Mouse (Mus musculus) forebrain, embryonic 14.5 days (tissue): Measurements from ENCODE around the gene Dynlrb1. TPM values are rescaled to one million over a fixed set of nuclear protein-coding genes. Genes with fewer than 3 reads are reported as not detected.

Source experiments
- ATAC-seq: fragments of 200-750 bp; cut with Nextera tagmentation; 2 replicates; pipeline ENCODE4 v1.8.0; 2017; ENCODE audit warnings: mild to moderate bottlenecking, moderate library complexity
- DNase-seq: peaks from one replicate; pipeline ENCODE4 v3.0.0-alpha.2; 2015; ENCODE audit warnings: low spot score
- H3K27ac ChIP-seq: fragments of 300-500 bp; sonication (generic); 2 replicates; pipeline ENCODE4 v1.5.1; 2014; ENCODE audit warnings: low read depth, mild to moderate bottlenecking, control low read depth, low read length, moderate library complexity
- H3K27me3 ChIP-seq: fragments of 300-500 bp; sonication (generic); replicated peaks from 2 replicates; pipeline ENCODE4 v1.6.1; 2014; ENCODE audit warnings: low read length, control low read depth, mixed read lengths; ENCODE audit not compliant: control insufficient read depth, insufficient read depth
- H3K36me3 ChIP-seq: fragments of 300-500 bp; sonication (generic); 2 replicates; pipeline ENCODE4 v1.6.1; 2014; ENCODE audit warnings: low read length, control low read depth; ENCODE audit not compliant: control insufficient read depth, insufficient read depth
- H3K4me1 ChIP-seq: fragments of 300-500 bp; sonication (generic); 2 replicates; pipeline ENCODE4 v1.6.1; 2014; ENCODE audit warnings: antibody characterized with exemption, low read length, control low read depth; ENCODE audit not compliant: control insufficient read depth, insufficient read depth
- H3K4me2 ChIP-seq: fragments of 300-500 bp; sonication (generic); 2 replicates; pipeline ENCODE4 v1.6.1; 2014; ENCODE audit warnings: mild to moderate bottlenecking, control low read depth, low read length
- H3K4me3 ChIP-seq: fragments of 300-500 bp; sonication (generic); 2 replicates; pipeline ENCODE4 v1.5.1; 2014; ENCODE audit warnings: low read depth, low read length, control low read depth
- H3K9ac ChIP-seq: fragments of 300-500 bp; sonication (generic); 2 replicates; pipeline ENCODE4 v1.6.1; 2014; ENCODE audit warnings: mild to moderate bottlenecking, low read length, control low read depth, moderate library complexity
- H3K9me3 ChIP-seq: fragments of 300-500 bp; sonication (generic); replicated peaks from 2 replicates; pipeline ENCODE4 v1.6.1; 2016; ENCODE audit warnings: low read length, control low read depth, mixed read lengths; ENCODE audit not compliant: control insufficient read depth
- WGBS: fragments of 180-500 bp; shearing (Covaris S2); extraction: QIAGEN DNeasy Blood & Tissue Kit; methylation state at CpG from one replicate; pipeline ENCODE4 v1.1.7; 2014; 5-methylcytosine and 5-hydroxymethylcytosine counted together
- polyA plus RNA-seq: library from polyadenylated mRNA; unstranded; fragments of >200 nt; fragmentation: Nextera tagmentation; extraction: Ambion mirVana; gene quantifications from 2 replicates; pipeline ENCODE4 v1.2.1, GENCODE M21; 2014

The Dynlrb1 gene
- polyA plus RNA-seq, 1 experiment from 2014 or later, result 966 TPM

- H3K9ac ChIP-seq, result no peak overlapping the region
- DNase-seq (no peak), ATAC-seq (no peak)
- no peaks in the 10 kb centered on the region for H3K9me3 ChIP-seq
- no peak overlapping the region for H3K4me2 ChIP-seq
- no peaks in the 10 kb centered on the region for H3K4me1 ChIP-seq
- no peak overlapping the region for H3K27ac ChIP-seq
- H3K36me3 ChIP-seq, result peaks cover 79% of the 10 kb centered on the region
- WGBS, result 97% methylated on average over 1 of the region's 1 CpGs
- no peak overlapping the region for H3K4me3 ChIP-seq
- no peaks in the 10 kb centered on the region for H3K27me3 ChIP-seq
Measured at GRCm38 (mm10) chr2:155248206-155248605, 11.9 kb downstream of the Dynlrb1 start.

DNA sequence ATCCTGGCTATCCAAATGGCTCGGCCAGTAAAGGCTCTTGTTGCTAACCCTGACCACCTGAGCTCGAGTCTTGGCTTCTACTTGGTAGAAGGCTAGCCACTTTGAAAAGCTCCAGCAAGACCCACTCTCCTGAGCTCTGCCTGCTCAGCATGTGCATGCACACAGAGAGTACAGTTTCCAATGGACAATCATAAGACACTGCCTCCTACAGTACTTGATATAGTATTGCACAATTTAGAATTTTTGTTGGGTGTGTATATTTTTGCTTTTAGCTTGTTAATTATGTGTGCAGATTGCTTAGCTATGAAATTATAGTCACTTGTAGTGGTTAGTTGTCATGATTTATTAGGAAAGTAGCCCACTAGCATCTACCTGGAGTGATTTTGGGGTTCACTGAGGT, 12.4 kb downstream of the Dynlrb1 start:
- DNase-seq (no peak), ATAC-seq (no peak)
- H3K4me3 ChIP-seq, result no peak overlapping the region

GRCm38 (mm10) chr2:155249588-155249987, 13.3 kb downstream of the Dynlrb1 start:
- Histone ChIP-seq H3K4me3 (no peak overlapping the region), H3K36me3 (peaks cover 65% of the 10 kb centered on the region), H3K27me3 (no peaks in the 10 kb centered on the region), H3K9ac (no peak overlapping the region), H3K4me1 (no peaks in the 10 kb centered on the region), H3K9me3 (no peaks in the 10 kb centered on the region), H3K27ac (no peak overlapping the region), H3K4me2 (no peak overlapping the region)
- no peak for ATAC-seq
- DNase-seq, result no peak
- 97% methylated on average over 5 of the region's 5 CpGs for WGBS

More for the DNA sequence above, 12.4 kb downstream of the Dynlrb1 start:
- Histone ChIP-seq H3K4me1 (no peaks in the 10 kb centered on the region), H3K9ac (no peak overlapping the region), H3K27ac (no peak overlapping the region), H3K4me2 (no peak overlapping the region), H3K36me3 (peaks cover 74% of the 10 kb centered on the region), H3K27me3 (no peaks in the 10 kb centered on the region), H3K9me3 (no peaks in the 10 kb centered on the region)
- WGBS, result 77% methylated on average over 2 of the region's 2 CpGs

GRCm38 (mm10) chr2:155265526-155265925, 29.2 kb downstream of the Dynlrb1 start:
- Histone ChIP-seq H3K4me2 (no peak overlapping the region), H3K4me3 (no peak overlapping the region), H3K9me3 (no peaks in the 10 kb centered on the region), H3K36me3 (no peaks in the 10 kb centered on the region), H3K27me3 (no peaks in the 10 kb centered on the region), H3K4me1 (no peaks in the 10 kb centered on the region), H3K9ac (no peak overlapping the region), H3K27ac (no peak overlapping the region)
- no peak for ATAC-seq
- 90% methylated on average over 6 of the region's 6 CpGs for whole genome bisulfite sequencing
- no peak for DNase-seq

DNA sequence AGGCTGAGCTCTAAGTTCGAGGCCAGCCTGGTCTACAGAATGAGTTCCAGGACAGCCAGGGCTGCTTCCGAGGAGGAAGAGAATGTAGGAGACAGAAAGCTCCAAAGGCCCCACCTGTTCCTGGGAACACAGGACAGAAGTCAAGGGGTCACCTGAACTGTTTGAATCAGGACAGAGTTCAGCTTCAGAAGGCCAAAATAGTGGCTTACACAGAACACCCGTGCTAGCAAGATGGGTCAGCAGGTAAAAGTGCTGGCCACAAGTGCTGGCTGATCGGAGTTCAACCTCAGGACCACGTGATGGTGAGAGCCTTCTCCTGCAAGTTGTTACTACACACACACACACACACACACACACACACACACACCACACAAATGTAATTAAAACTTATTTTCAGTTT, 30.6 kb downstream of the Dynlrb1 start:
- Histone ChIP-seq H3K9ac (no peak overlapping the region), H3K4me1 (no peaks in the 10 kb centered on the region), H3K4me3 (no peak overlapping the region), H3K27ac (no peak overlapping the region), H3K36me3 (no peaks in the 10 kb centered on the region), H3K9me3 (no peaks in the 10 kb centered on the region), H3K4me2 (no peak overlapping the region), H3K27me3 (no peaks in the 10 kb centered on the region)
- 83% methylated on average over 5 of the region's 5 CpGs for WGBS
- no peak for DNase-seq
- no peak for ATAC-seq

GRCm38 (mm10) chr2:155271957-155272356, 35.6 kb downstream of the Dynlrb1 start:
- ATAC-seq (no peak), DNase-seq (no peak)
- no peaks in the 10 kb centered on the region for H3K27me3 ChIP-seq
- no peak overlapping the region for H3K4me3 ChIP-seq
- no peak overlapping the region for H3K27ac ChIP-seq
- no peak overlapping the region for H3K9ac ChIP-seq
- peaks cover 1% of the 10 kb centered on the region for H3K4me1 ChIP-seq
- H3K9me3 ChIP-seq, result no peaks in the 10 kb centered on the region
- 80% methylated on average over 6 of the region's 6 CpGs for WGBS
- no peaks in the 10 kb centered on the region for H3K36me3 ChIP-seq
- no peak overlapping the region for H3K4me2 ChIP-seq

- no peak overlapping the region for H3K27ac ChIP-seq
- no peak for ATAC-seq
- H3K4me2 ChIP-seq, result no peak overlapping the region
- no peak overlapping the region for H3K9ac ChIP-seq
- H3K9me3 ChIP-seq, result no peaks in the 10 kb centered on the region
- no peak for DNase-seq
- 86% methylated on average over 10 of the region's 10 CpGs for WGBS
- H3K4me3 ChIP-seq, result no peak overlapping the region
- H3K27me3 ChIP-seq, result no peaks in the 10 kb centered on the region
- no peaks in the 10 kb centered on the region for H3K36me3 ChIP-seq
- peaks cover 7% of the 10 kb centered on the region for H3K4me1 ChIP-seq
Measured at GRCm38 (mm10) chr2:155272396-155273170, 36.2 kb downstream of the Dynlrb1 start.

- no peaks in the 10 kb centered on the region for H3K27me3 ChIP-seq
- ATAC-seq (no peak), DNase-seq (no peak)
- H3K4me3 ChIP-seq, result no peak overlapping the region
- peaks cover 5% of the 10 kb centered on the region; the same call in 1 of the 2 replicates for H3K36me3 ChIP-seq
- 88% methylated on average over 8 of the region's 8 CpGs for WGBS
- H3K4me2 ChIP-seq, result no peak overlapping the region
- H3K4me1 ChIP-seq, result peaks cover 9% of the 10 kb centered on the region
- H3K9ac ChIP-seq, result no peak overlapping the region
- H3K9me3 ChIP-seq, result no peaks in the 10 kb centered on the region
- no peak overlapping the region for H3K27ac ChIP-seq
Measured at GRCm38 (mm10) chr2:155273603-155274002, 37.3 kb downstream of the Dynlrb1 start.

DNA sequence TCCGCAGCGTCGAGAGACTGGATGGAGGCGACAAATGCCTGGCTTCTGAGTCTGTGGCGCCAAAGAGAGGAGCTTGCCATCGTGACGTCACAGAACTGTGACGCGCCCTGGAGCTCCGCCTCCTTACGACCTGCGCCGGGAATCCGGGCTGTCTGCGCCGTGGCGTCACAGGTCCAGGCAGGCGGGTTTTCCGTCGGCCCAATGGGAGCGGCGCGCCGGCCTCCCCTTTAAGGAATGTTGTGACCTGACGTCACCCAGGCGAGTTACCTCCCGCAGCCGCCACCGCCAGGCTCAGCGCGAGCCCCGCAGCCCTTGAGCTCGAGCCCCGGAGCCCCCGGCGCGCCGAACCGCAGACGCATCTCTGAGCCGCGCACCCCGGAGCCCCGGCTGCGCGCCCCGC, 39.9 kb downstream of the Dynlrb1 start, which contains the start of gene Map1lc3a:
Gene Map1lc3a (plus strand): TSS at position 103 of the 400 bp plus-strand sequence.
- Histone ChIP-seq H3K9me3 (no peaks in the 10 kb centered on the region), H3K4me1 (peaks cover 9% of the 10 kb centered on the region), H3K9ac (peak within 1 kb of the TSS; percentile 91), H3K27ac (peak within 1 kb of the TSS; percentile 74), H3K36me3 (peaks cover 24% of the 10 kb centered on the region), H3K4me3 (peak within 1 kb of the TSS; percentile 91), H3K27me3 (no peaks in the 10 kb centered on the region), H3K4me2 (peak within 1 kb of the TSS; percentile 75)
- ATAC-seq, result peak; percentile 95
- WGBS, result under 1% methylated on average over 30 of the region's 47 CpGs
- peak; percentile 97 for DNase-seq
